Mouse (Mus musculus) megakaryocyte, adult 5-6 weeks (primary cell): ENCODE measurements at regions not wholly inside any gene's neighbourhood (a gene's known extent, or its start where the extent isn't known, plus 50 kb on each side); places are given as distances from the start of the nearest gene placed in this dataset.
"Not testable (repeated sequence)": the region's sequence is repeated elsewhere in the genome, so short reads cannot be mapped to it uniquely, and the experiment has no call there.

ENCODE experiments used
- ATAC-seq: 2 replicates; pipeline ENCODE4 v1.8.0; 2016; ENCODE audit warnings: mild to moderate bottlenecking, inconsistent platforms; ENCODE audit not compliant: poor library complexity, severe bottlenecking

- no peak for ATAC-seq
Observed at GRCm38 (mm10) chr1:181262496-181262895, 50.7 kb upstream of the Wdr26 start.

GRCm38 (mm10) chr1:181263216-181263615, 51.4 kb upstream of the Wdr26 start:
- no peak for ATAC-seq

GRCm38 (mm10) chr1:181270469-181270868, 58.7 kb upstream of the Wdr26 start:
- not testable (repeated sequence) for ATAC-seq

- no peak for ATAC-seq
Observed at GRCm38 (mm10) chr1:181271164-181271563, 59.4 kb upstream of the Wdr26 start.

- ATAC-seq, result no peak
Observed at GRCm38 (mm10) chr1:181271821-181272220, 60.0 kb upstream of the Wdr26 start.

GRCm38 (mm10) chr1:181272622-181273296, 61.0 kb upstream of the Wdr26 start:
- ATAC-seq, result peak; percentile 100

- no peak for ATAC-seq
Observed at GRCm38 (mm10) chr1:181273540-181274204, 61.9 kb upstream of the Wdr26 start.

GRCm38 (mm10) chr1:181280826-181281225, 69.0 kb upstream of the Wdr26 start:
- peak; percentile 47; the same call in 1 of the 2 replicates for ATAC-seq

GRCm38 (mm10) chr1:181282986-181283385, 69.4 kb upstream of the Cnih3 start:
- ATAC-seq, result not testable (repeated sequence)

- 0 out of 2 replicates have a peak, but pooled peaks have one; percentile 17 for ATAC-seq
Observed at GRCm38 (mm10) chr1:181283539-181283938, 68.9 kb upstream of the Cnih3 start.

- ATAC-seq, result peak; percentile 71
Observed at GRCm38 (mm10) chr1:181284301-181285197, 67.9 kb upstream of the Cnih3 start.

GRCm38 (mm10) chr1:181285600-181285999, 66.8 kb upstream of the Cnih3 start:
- no peak for ATAC-seq

- no peak for ATAC-seq
Observed at GRCm38 (mm10) chr1:181286146-181286545, 66.3 kb upstream of the Cnih3 start.

- no peak for ATAC-seq
Observed at GRCm38 (mm10) chr1:181287166-181287565, 65.3 kb upstream of the Cnih3 start.

GRCm38 (mm10) chr1:181289385-181290035, 62.9 kb upstream of the Cnih3 start:
- ATAC-seq, result no peak

GRCm38 (mm10) chr1:181291202-181291601, 61.2 kb upstream of the Cnih3 start:
- ATAC-seq, result no peak

- ATAC-seq, result no peak
Observed at GRCm38 (mm10) chr1:181291966-181292365, 60.5 kb upstream of the Cnih3 start.

- no peak for ATAC-seq
Observed at GRCm38 (mm10) chr1:181293079-181293865, 59.2 kb upstream of the Cnih3 start.

GRCm38 (mm10) chr1:181295651-181296050, 56.8 kb upstream of the Cnih3 start:
- no peak for ATAC-seq

- no peak for ATAC-seq
Observed at GRCm38 (mm10) chr1:181298063-181298462, 54.4 kb upstream of the Cnih3 start.
